Mouse (Mus musculus): ENCODE measurements around the gene Acss1. TPM values are rescaled to one million over a fixed set of nuclear protein-coding genes. Genes with fewer than 3 reads are reported as not detected.

The Acss1 gene
- polyA plus RNA-seq (2015; fragmentation: Nextera tagmentation; extraction: Ambion mirVana) = 22.2 and 25.6 TPM in 2 replicates

DNA sequence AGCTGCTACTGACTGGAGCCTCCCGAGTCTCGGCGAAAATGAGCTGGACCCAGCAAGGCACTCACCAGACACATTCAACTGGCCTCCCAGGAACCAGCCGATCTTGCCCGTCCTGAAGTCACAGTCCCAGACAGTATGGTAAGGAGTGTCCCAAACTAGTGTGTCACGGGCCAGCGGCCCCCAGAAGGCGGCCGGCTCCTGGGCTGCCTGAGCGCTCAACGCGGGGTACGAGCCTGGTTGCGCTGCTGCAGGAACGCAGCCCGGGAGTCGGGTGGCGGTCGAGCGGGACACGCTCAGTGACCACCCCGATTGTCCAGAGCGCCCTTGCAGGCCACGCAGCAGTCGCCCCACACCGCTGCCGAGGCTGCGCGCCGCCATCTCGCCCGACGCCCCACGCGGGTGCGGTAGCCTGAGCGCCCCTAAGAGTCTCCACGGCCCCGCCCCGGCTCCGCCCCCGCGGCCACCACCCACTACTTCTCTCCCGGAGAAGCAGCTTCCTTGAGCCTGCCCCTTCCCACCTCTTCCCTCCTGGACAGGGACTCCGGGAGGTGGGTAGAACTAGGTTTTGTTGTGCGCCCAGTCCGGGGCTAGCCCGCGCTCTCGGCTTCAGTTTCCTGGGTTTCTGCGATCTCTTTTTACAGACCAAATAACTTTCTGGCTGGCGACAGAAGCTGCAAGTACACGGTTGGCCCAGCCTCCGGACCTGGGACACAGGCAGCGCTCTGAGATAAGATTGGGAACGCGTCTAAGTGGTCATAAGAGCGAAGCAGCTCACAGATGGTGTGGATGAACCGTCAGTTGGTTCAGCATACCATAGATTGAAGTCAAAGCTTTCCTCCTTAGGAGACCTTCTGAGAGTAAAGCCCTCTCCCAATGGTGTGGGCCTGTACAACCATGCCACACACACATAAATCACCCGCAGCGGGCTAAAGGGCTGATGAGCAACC, at the start of gene Acss1:
Gene Acss1, minus strand, starts transcription at position 681 of the 947 bp plus-strand sequence.
- peak; percentile 51 for DNase-seq (ENCODE audit: low spot score)
- H3K27me3 ChIP-seq (ENCODE audit: insufficient read depth, low read length) = 0 out of 2 replicates have a peak, but pooled peaks cover 2% of the 10 kb centered on the region
- 2% methylated on average over 60 of the region's 61 CpGs for WGBS

DNA sequence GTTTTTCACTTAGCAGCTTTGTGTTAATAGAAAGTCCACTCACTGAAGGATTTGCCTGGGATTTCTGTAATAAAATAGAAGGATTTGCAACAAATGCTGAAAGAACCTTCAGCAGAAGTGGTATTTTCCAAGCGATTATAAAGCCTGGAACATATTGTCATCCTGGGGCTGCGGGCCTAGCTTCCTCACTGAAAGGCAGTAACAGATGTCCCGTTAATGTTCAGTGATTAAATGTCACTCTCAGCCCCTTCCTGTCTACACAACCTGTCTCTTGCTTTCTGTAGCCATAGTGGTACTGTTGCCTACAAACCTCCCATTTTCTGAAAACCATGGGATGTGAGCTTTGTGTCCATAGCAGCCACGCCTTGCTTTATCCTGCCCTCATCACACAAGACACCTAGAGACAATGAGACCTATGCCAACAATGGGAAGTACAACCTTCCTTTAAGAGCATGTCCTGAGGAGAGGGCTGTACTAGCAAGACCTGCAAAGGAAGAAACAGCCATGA, 43.9 kb upstream of the Acss1 start:
- WGBS = 75% methylated on average over 4 of the region's 4 CpGs
- DNase-seq (ENCODE audit: low spot score) (no peak), ATAC-seq (replicated peaks; ENCODE audit: low FRiP score, low read depth) (no peak)
- no peaks in the 10 kb centered on the region for H3K36me3 ChIP-seq (ENCODE audit: insufficient read depth, low read length)
- H3K9ac ChIP-seq (ENCODE audit: low read depth, low read length) = no peak overlapping the region
- H3K9me3 ChIP-seq (replicated peaks; ENCODE audit: low read length) = no peaks in the 10 kb centered on the region
- H3K4me2 ChIP-seq (ENCODE audit: low read length) = no peak overlapping the region
- no peaks in the 10 kb centered on the region for H3K4me1 ChIP-seq (replicated peaks; ENCODE audit: insufficient read depth, low read length)
- H3K27me3 ChIP-seq (ENCODE audit: insufficient read depth, low read length) = no peaks in the 10 kb centered on the region
- no peak overlapping the region for H3K4me3 ChIP-seq (replicated peaks; ENCODE audit: low read depth, low read length)
- TF ChIP-seq CTCF (IDR thresholded peaks at IDR 0.05; ENCODE audit: low read depth) = no peak
- H3K27ac ChIP-seq = no peak overlapping the region

More for the DNA sequence above, at the start of gene Acss1:
- ATAC-seq (replicated peaks; ENCODE audit: low FRiP score, low read depth) = peak; percentile 73
- H3K27ac ChIP-seq = peak within 1 kb of the TSS; percentile 54
- peak within 1 kb of the TSS; percentile 56 for H3K4me3 ChIP-seq (replicated peaks; ENCODE audit: low read depth, low read length)
- H3K36me3 ChIP-seq (ENCODE audit: insufficient read depth, low read length) = no peaks in the 10 kb centered on the region
- H3K4me2 ChIP-seq (ENCODE audit: low read length) = peak within 1 kb of the TSS; percentile 88
- H3K9me3 ChIP-seq (replicated peaks; ENCODE audit: low read length) = no peaks in the 10 kb centered on the region
- H3K4me1 ChIP-seq (replicated peaks; ENCODE audit: insufficient read depth, low read length) = peaks cover 5% of the 10 kb centered on the region; the same call in 1 of the 2 replicates
- peak within 1 kb of the TSS; percentile 71 for H3K9ac ChIP-seq (ENCODE audit: low read depth, low read length)
- TF ChIP-seq CTCF (IDR thresholded peaks at IDR 0.05; ENCODE audit: low read depth) = no peak

DNA sequence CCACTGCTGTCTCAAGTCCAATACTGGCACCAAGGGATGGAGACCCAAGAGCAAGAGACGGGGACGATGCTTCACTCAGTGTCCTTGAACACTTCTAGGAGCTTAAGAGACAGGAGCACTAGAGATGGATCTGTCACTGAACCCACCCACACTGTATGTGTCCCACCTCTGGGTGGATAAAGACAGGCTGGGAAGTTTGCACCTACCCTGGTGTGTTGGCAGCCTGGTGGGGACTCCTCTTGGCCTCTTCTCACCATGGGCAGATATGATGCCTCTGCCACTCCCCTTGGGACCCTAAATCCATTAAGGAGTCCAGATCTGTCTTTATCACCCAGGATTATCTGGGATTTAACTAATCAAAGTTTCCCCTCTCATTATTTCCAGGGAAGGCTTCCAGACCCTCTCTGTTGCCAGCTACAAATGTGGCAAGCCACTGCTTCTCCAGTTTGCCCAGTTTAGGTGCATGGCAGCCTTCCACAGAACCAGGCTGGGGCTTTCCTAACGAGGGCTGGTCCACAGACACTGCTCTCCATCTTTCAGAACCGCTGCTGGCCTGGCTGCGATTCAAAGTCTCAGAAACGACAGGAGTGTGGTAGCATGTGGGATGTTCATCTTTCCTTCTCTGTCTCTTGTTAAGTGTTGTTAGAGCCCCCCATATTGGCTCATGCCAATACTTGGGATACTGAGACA, 23.3 kb upstream of the Acss1 start:
- H3K27me3 ChIP-seq (ENCODE audit: insufficient read depth, low read length) = peaks cover 26% of the 10 kb centered on the region
- 71% methylated on average over 6 of the region's 6 CpGs for WGBS
- ATAC-seq (replicated peaks; ENCODE audit: low FRiP score, low read depth) = no peak

DNA sequence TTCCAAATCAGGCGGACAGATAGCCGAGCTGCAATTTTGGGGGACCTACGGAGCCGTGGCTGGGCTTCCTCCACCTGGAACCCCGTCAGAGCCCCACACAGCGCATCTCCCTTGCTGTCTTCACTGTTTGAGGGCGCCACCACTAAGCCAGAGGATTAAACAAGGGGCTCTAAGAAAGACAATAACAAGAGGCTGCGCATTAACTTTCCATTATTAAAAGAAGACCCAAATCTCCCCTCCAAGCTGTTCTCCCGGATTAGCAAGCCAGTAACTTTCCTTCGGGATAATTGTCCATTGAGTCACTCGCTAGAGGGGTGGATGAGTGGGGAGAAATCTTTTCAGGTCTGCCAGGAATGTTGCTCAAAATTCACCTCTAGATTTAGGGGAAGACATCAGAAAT, 21.9 kb upstream of the Acss1 start:
- Histone ChIP-seq H3K27me3 (ENCODE audit: insufficient read depth, low read length) (peaks cover 33% of the 10 kb centered on the region), H3K4me2 (ENCODE audit: low read length) (no peak overlapping the region), H3K36me3 (ENCODE audit: insufficient read depth, low read length) (no peaks in the 10 kb centered on the region), H3K4me3 (replicated peaks; ENCODE audit: low read depth, low read length) (no peak overlapping the region), H3K9ac (ENCODE audit: low read depth, low read length) (no peak overlapping the region), H3K9me3 (replicated peaks; ENCODE audit: low read length) (no peaks in the 10 kb centered on the region), H3K4me1 (replicated peaks; ENCODE audit: insufficient read depth, low read length) (no peaks in the 10 kb centered on the region), H3K27ac (no peak overlapping the region)
- ATAC-seq (replicated peaks; ENCODE audit: low FRiP score, low read depth) (no peak), DNase-seq (ENCODE audit: low spot score) (no peak)
- 13% methylated on average over 11 of the region's 11 CpGs for WGBS
- TF ChIP-seq CTCF (IDR thresholded peaks at IDR 0.05; ENCODE audit: low read depth) = no peak

More for the DNA sequence above, 23.3 kb upstream of the Acss1 start:
- Histone ChIP-seq H3K4me1 (replicated peaks; ENCODE audit: insufficient read depth, low read length) (no peaks in the 10 kb centered on the region), H3K9ac (ENCODE audit: low read depth, low read length) (no peak overlapping the region), H3K9me3 (replicated peaks; ENCODE audit: low read length) (no peaks in the 10 kb centered on the region), H3K4me3 (replicated peaks; ENCODE audit: low read depth, low read length) (no peak overlapping the region), H3K4me2 (ENCODE audit: low read length) (no peak overlapping the region), H3K27ac (no peak overlapping the region), H3K36me3 (ENCODE audit: insufficient read depth, low read length) (no peaks in the 10 kb centered on the region)
- DNase-seq (ENCODE audit: low spot score) = no peak
- no peak for TF ChIP-seq CTCF (IDR thresholded peaks at IDR 0.05; ENCODE audit: low read depth)

DNA sequence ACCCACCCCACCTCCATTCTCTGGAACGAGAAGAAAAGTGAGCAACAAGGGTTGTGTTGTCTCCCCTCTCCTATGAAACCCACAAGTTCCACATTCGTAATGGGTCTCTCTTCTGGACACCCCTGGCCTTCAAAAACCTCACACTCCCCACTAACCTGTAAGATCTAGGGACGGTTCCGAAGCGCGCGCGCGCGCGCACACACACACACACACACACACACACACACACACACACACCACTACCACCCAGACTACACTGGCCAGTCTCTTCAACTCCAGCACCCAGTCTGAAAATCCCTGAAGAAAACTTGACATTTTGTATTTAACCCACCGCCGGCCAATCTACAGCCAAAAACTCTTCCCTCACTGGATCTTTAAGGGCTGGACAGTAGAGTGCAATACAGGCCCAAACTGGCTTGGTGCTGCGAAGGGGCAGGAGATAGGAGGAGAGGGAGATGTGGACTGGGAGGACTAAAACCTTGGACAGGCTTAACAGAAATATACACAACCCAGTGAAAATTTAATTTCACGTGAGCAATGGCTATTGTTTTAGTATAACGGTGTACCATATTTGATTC, 21.0 kb upstream of the Acss1 start, which contains the start of gene Vsx1:
Gene Vsx1, minus strand, starts transcription at position 138 of the 578 bp plus-strand sequence.
- H3K9me3 ChIP-seq (replicated peaks; ENCODE audit: low read length) = no peaks in the 10 kb centered on the region
- DNase-seq (ENCODE audit: low spot score) (no peak), ATAC-seq (replicated peaks; ENCODE audit: low FRiP score, low read depth) (no peak)
- peaks cover 33% of the 10 kb centered on the region for H3K27me3 ChIP-seq (ENCODE audit: insufficient read depth, low read length)
- no peak within 1 kb of the TSS for H3K27ac ChIP-seq
- H3K4me3 ChIP-seq (replicated peaks; ENCODE audit: low read depth, low read length) = peak within 1 kb of the TSS; percentile 28
- WGBS = 54% methylated on average over 16 of the region's 16 CpGs
- H3K9ac ChIP-seq (ENCODE audit: low read depth, low read length) = no peak within 1 kb of the TSS
- no peak for TF ChIP-seq CTCF (IDR thresholded peaks at IDR 0.05; ENCODE audit: low read depth)
- H3K4me1 ChIP-seq (replicated peaks; ENCODE audit: insufficient read depth, low read length) = no peaks in the 10 kb centered on the region
- H3K36me3 ChIP-seq (ENCODE audit: insufficient read depth, low read length) = no peaks in the 10 kb centered on the region
- H3K4me2 ChIP-seq (ENCODE audit: low read length) = peak within 1 kb of the TSS; percentile 61
